Mouse (Mus musculus): ENCODE data around the gene Mrgprh. TPM values are rescaled to one million over a fixed set of nuclear protein-coding genes. Genes with fewer than 3 reads are reported as not detected.
"Not testable (repeated sequence)": the region's sequence is repeated elsewhere in the genome, so short reads cannot be mapped to it uniquely, and the experiment has no call there.

Mrgprh gene
- polyA plus RNA-seq, 1 experiment = not detected

DNA sequence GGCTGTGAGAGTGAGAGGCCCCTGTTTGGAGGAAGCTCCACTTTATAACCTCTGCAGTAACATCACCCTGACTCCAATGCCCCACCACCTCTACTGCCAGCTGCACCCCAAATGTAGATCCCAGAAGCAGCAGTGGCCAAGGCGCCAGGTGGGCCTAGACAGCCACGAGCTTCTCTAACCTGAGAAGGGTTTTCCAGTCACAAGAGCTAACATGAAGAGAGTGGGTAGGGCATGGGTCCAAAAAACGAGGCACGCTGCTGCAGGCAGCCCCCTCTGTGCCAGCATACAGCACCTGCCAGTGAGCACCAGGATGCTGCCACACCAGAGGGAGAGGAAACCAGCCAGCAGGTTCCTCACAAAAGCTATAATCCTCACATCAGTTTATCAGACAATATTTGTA, 15.2 kb downstream of the Mrgprh start:
- TF ChIP-seq POLR2A (IDR thresholded peaks at IDR 0.05; ENCODE audit: borderline replicate concordance, low read depth, low read length) (no peak), CTCF (IDR thresholded peaks at IDR 0.05; ENCODE audit: low read depth, low read length) (no peak)
- Histone ChIP-seq H3K4me3 (ENCODE audit: insufficient read depth, low read length) (no peak overlapping the region), H3K4me1 (ENCODE audit: control insufficient read depth, insufficient read depth, low read length) (no peaks in the 10 kb centered on the region), H3K27ac (ENCODE audit: insufficient read depth, low read depth, low read length) (no peak overlapping the region)

DNA sequence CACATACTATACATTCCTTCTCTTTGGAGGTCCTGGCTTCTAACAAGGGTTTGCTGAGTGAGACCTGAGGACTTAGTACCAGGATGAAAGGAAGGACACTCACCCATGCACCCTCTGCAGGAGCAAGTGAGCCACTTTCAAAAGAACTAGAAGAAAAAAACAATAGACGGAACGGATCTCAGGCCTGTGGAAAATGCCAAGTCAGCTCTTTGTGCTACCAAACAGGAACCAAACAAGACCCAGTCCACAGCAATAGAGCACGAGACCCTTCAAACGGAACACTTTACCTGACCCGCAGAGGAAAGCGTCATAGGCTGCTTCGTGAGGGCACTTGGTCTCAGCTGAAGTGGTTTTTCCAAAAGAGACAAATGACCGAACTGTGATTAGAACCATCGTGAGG, 16.2 kb downstream of the Mrgprh start:
- Histone ChIP-seq H3K27ac (ENCODE audit: insufficient read depth, low read depth, low read length) (no peak overlapping the region), H3K4me3 (ENCODE audit: insufficient read depth, low read length) (no peak overlapping the region), H3K4me1 (ENCODE audit: control insufficient read depth, insufficient read depth, low read length) (no peaks in the 10 kb centered on the region)
- TF ChIP-seq POLR2A (IDR thresholded peaks at IDR 0.05; ENCODE audit: borderline replicate concordance, low read depth, low read length) = no peak
- no peak for TF ChIP-seq CTCF (IDR thresholded peaks at IDR 0.05; ENCODE audit: low read depth, low read length)

- no peak overlapping the region for H3K27ac ChIP-seq (ENCODE audit: insufficient read depth, low read depth, low read length)
- H3K4me1 ChIP-seq (ENCODE audit: control insufficient read depth, insufficient read depth, low read length) = no peaks in the 10 kb centered on the region
- TF ChIP-seq CTCF (IDR thresholded peaks at IDR 0.05; ENCODE audit: low read depth, low read length) (no peak), POLR2A (IDR thresholded peaks at IDR 0.05; ENCODE audit: borderline replicate concordance, low read depth, low read length) (no peak)
- H3K4me3 ChIP-seq (ENCODE audit: insufficient read depth, low read length) = no peak overlapping the region
These were observed 21.8 kb downstream of the Mrgprh start for GRCm38 (mm10) chr17:12897674-12898073.

DNA sequence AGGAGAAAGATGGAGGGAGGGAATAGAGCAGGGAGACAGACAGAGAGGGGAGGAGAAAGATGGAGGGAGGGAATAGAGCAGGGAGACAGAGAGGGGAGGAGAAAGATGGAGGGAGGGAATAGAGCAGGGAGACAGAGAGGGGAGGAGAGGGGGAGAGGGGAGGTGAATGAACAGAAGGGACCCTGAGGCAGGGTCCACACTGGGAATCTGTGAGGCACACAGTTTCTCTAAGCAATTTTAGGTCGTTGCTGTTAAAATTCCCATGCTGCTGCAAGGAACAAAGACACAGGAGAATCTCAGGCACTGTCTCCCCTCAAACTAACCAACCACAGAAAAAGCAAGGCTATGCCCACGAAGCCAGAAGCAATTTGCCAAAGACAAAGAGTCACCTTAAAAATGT, 22.8 kb downstream of the Mrgprh start:
- H3K27ac ChIP-seq (ENCODE audit: insufficient read depth, low read depth, low read length); H3K4me1 ChIP-seq (ENCODE audit: control insufficient read depth, insufficient read depth, low read length): not testable (repeated sequence)

DNA sequence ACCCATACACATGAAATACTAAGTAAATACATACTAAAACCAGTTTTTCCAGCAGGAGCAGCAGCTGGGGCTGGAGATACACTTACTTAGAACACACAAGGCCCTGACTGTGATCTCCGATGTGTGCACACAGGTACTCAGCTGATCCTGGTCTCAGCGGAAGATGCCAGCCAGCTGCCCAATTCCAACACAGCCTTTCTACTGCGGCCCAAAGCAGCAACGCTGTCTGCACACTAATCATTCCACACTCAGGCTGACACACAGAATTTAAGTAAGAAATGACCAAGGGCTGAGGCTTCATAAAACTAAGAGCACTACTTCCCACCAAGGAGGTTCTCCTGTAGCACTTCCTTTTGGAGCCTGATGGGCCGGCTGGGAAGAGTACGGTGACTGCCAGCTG, 26.5 kb downstream of the Mrgprh start:
- Histone ChIP-seq H3K4me1 (ENCODE audit: control insufficient read depth, insufficient read depth, low read length) (peaks cover 3% of the 10 kb centered on the region), H3K4me3 (ENCODE audit: insufficient read depth, low read length) (no peak overlapping the region), H3K27ac (ENCODE audit: insufficient read depth, low read depth, low read length) (no peak overlapping the region)
- TF ChIP-seq POLR2A (IDR thresholded peaks at IDR 0.05; ENCODE audit: borderline replicate concordance, low read depth, low read length) = no peak
- TF ChIP-seq CTCF (IDR thresholded peaks at IDR 0.05; ENCODE audit: low read depth, low read length) = no peak

More for the DNA sequence above, 22.8 kb downstream of the Mrgprh start:
- not testable (repeated sequence) for H3K4me3 ChIP-seq (ENCODE audit: insufficient read depth, low read length)

GRCm38 (mm10) chr17:12903372-12904333, 27.8 kb downstream of the Mrgprh start:
- Histone ChIP-seq H3K4me1 (ENCODE audit: control insufficient read depth, insufficient read depth, low read length) (peaks cover 3% of the 10 kb centered on the region), H3K4me3 (ENCODE audit: insufficient read depth, low read length) (no peak overlapping the region), H3K27ac (ENCODE audit: insufficient read depth, low read depth, low read length) (peak overlapping the region; percentile 28; the same call in 1 of the 2 replicates)
- TF ChIP-seq CTCF (IDR thresholded peaks at IDR 0.05; ENCODE audit: low read depth, low read length) (no peak), POLR2A (IDR thresholded peaks at IDR 0.05; ENCODE audit: borderline replicate concordance, low read depth, low read length) (no peak)

DNA sequence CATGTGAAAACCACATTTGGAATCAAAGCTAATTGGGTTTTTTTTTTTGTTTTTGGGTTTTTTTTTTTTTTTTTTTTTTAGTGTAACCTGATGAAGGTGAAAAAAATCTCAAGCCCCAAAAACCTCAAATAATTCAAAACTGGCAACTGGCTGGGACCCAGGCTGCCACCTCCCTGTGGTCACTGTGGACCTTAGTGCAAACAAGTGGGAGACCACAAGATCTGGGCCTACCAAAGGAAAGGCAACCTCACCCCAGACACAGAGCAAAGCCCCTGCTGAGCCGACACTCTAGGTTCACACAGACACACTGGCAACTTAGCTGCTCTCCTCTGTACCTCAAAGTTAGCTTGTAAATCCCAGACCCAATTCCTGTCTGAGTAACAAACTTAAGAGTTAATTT, 28.5 kb downstream of the Mrgprh start:
- no peak for TF ChIP-seq POLR2A (IDR thresholded peaks at IDR 0.05; ENCODE audit: borderline replicate concordance, low read depth, low read length)
- no peak for TF ChIP-seq CTCF (IDR thresholded peaks at IDR 0.05; ENCODE audit: low read depth, low read length)
- H3K4me3 ChIP-seq (ENCODE audit: insufficient read depth, low read length) = no peak overlapping the region
- H3K4me1 ChIP-seq (ENCODE audit: control insufficient read depth, insufficient read depth, low read length) = peaks cover 3% of the 10 kb centered on the region
- peak overlapping the region; percentile 46; the same call in 1 of the 2 replicates for H3K27ac ChIP-seq (ENCODE audit: insufficient read depth, low read depth, low read length)

GRCm38 (mm10) chr17:12905810-12906209, 30.0 kb downstream of the Mrgprh start:
- no peak for TF ChIP-seq POLR2A (IDR thresholded peaks at IDR 0.05; ENCODE audit: borderline replicate concordance, low read depth, low read length)
- no peak for TF ChIP-seq CTCF (IDR thresholded peaks at IDR 0.05; ENCODE audit: low read depth, low read length)
- peaks cover 3% of the 10 kb centered on the region for H3K4me1 ChIP-seq (ENCODE audit: control insufficient read depth, insufficient read depth, low read length)
- H3K4me3 ChIP-seq (ENCODE audit: insufficient read depth, low read length) = no peak overlapping the region
- H3K27ac ChIP-seq (ENCODE audit: insufficient read depth, low read depth, low read length) = no peak overlapping the region

GRCm38 (mm10) chr17:12906436-12906835, 30.6 kb downstream of the Mrgprh start:
- Histone ChIP-seq H3K4me3 (ENCODE audit: insufficient read depth, low read length) (no peak overlapping the region), H3K4me1 (ENCODE audit: control insufficient read depth, insufficient read depth, low read length) (peaks cover 3% of the 10 kb centered on the region), H3K27ac (ENCODE audit: insufficient read depth, low read depth, low read length) (no peak overlapping the region)
- no peak for TF ChIP-seq CTCF (IDR thresholded peaks at IDR 0.05; ENCODE audit: low read depth, low read length)
- no peak for TF ChIP-seq POLR2A (IDR thresholded peaks at IDR 0.05; ENCODE audit: borderline replicate concordance, low read depth, low read length)

Measured in bone marrow macrophage, adult 2 months (primary cell).